Comparison of ENCODE assay signal across 26 mouse cellular contexts in the genomic region with DNA sequence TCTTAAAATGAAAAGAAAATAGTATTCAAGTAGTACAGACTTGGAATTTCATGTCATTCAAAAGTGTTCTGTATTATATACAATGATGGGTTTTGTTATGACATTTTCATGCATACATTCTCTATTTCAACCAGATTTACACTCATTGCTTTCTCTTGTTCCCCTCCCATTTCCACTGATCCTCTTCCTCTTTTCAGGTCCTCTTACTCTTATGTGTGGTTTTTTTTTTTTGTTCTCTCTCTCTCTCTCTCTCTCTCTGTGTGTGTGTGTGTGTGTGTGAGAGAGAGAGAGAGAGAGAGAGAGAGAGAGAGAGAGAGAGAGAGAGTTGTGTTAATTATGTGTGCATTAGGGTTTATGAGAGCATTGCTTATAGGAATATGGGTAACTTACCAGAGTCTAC. TPM values are rescaled to one million over a fixed set of nuclear protein-coding genes. Genes with fewer than 3 reads are reported as not detected.
"Had no signal": no experiment of that assay in that cellular context is flagged by ENCODE, and none has a peak within 500 bp of the region (broad histone marks: within the 10 kb centered on the region; RNA-seq: fewer than 3 reads in every experiment).

No protein-coding gene starts in this region.

- ATAC-seq: midbrain, embryonic 13.5 days; midbrain, embryonic 16.5 days had no signal

- DNase-seq: liver; liver, embryonic 13.5 days; lung, adult 18-20 months; lung, embryonic 14.5 days; lung, postnatal 10 days; right cerebral cortex, postnatal 25 days; right cerebral cortex, postnatal 4 days; spleen, adult 18-20 months; thymus, adult 2 months; thymus, postnatal 36 days had no signal

- H3K9ac ChIP-seq: liver, embryonic 13.5 days; liver, embryonic 15.5 days; lung, embryonic 14.5 days; midbrain, embryonic 13.5 days; neural tube, embryonic 13.5 days; stomach, embryonic 15.5 days had no signal

- H3K27ac ChIP-seq: liver, embryonic 13.5 days; liver, embryonic 15.5 days; macrophage; midbrain, embryonic 13.5 days; neural tube, embryonic 13.5 days; stomach, embryonic 15.5 days; stomach, postnatal 0 days had no signal

- H3K27me3 ChIP-seq: liver, embryonic 13.5 days; liver, embryonic 15.5 days; megakaryocyte, embryonic 14.5 days; midbrain, embryonic 13.5 days; neural tube, embryonic 13.5 days; stomach, embryonic 15.5 days had no signal

- H3K36me3 ChIP-seq: liver, embryonic 13.5 days; liver, embryonic 15.5 days; midbrain, embryonic 13.5 days; neural tube, embryonic 13.5 days; stomach, embryonic 15.5 days had no signal

- H3K4me2 ChIP-seq: liver, embryonic 11.5 days; liver, embryonic 13.5 days; liver, embryonic 15.5 days; lung, embryonic 14.5 days; midbrain, embryonic 11.5 days; midbrain, embryonic 13.5 days; neural tube, embryonic 13.5 days; stomach, embryonic 15.5 days had no signal

- H3K4me3 ChIP-seq: liver, embryonic 13.5 days; liver, embryonic 15.5 days; megakaryocyte, embryonic 14.5 days; midbrain, embryonic 13.5 days; myocyte; neural tube, embryonic 13.5 days; stomach, embryonic 15.5 days had no signal

- H3K9me3 ChIP-seq: liver, embryonic 13.5 days; liver, embryonic 15.5 days; megakaryocyte, embryonic 14.5 days; midbrain, embryonic 13.5 days; neural tube, embryonic 13.5 days; stomach, embryonic 15.5 days had no signal

- H3K4me1 ChIP-seq: liver, embryonic 15.5 days; midbrain, embryonic 13.5 days; neural tube, embryonic 13.5 days; stomach, embryonic 15.5 days had no signal

RNA-seq across cellular contexts. Expression of gene Rgs7bp, which starts 11.4 kb away (rescaled TPM):
- total RNA-seq: neutrophil, adult 5-6 weeks had no signal

RNA-seq across cellular contexts. Expression of gene 4933425L06Rik, which starts 15.8 kb away (rescaled TPM):
- total RNA-seq: neutrophil, adult 5-6 weeks had no signal
- polyA plus RNA-seq: liver, embryonic 11.5 days; liver, embryonic 13.5 days; liver, embryonic 15.5 days; lung, embryonic 14.5 days; lung, embryonic 16.5 days; macrophage; midbrain, embryonic 11.5 days; midbrain, embryonic 13.5 days; midbrain, embryonic 16.5 days; myocyte; neural tube, embryonic 11.5 days; neural tube, embryonic 13.5 days; small intestine, adult 2 months; stomach, embryonic 15.5 days; stomach, postnatal 0 days; thymus, adult 2 months; urinary bladder, adult 2 months had no signal
